In the genomic region with DNA sequence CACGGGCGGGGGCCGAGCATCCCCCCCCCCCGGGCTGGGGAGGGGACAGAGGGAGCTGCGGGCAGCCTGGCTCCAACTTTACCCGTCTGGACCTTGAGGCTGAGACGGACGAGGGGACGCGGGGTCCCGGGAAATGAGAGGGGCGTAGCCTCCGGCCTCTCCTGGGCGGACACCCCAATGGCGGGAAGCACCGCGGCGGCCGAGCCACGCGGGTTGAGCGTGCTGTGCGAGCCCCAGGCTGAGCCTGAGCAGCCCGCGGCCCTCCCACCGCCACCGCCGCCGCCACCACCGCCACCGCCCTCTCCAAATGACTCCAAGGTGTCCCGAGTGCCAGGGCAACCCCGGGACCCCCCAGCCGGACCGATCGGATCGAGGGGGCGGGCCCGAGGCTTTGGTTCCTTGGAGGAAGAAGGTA, we compare ENCODE assay signal across 8 mouse cellular contexts. TPM values are rescaled to one million over a fixed set of nuclear protein-coding genes. Genes with fewer than 3 reads are reported as not detected.
DNase-seq lines count a peak whose midpoint lies in the region; ATAC-seq and TF ChIP-seq lines count a peak whose summit lies in the region.

No protein-coding gene starts in this region.

- TF ChIP-seq CTCF in Patski (IDR thresholded peaks at IDR 0.05): no peak

- peak; percentile 39 for DNase-seq in kidney, adult 9 months
- no peak for DNase-seq in kidney, adult 11 months
- no peak for DNase-seq in Patski (ENCODE audit: low read depth, low spot score)
- no peak for DNase-seq in forebrain, embryonic 10.5 days (ENCODE audit: extremely low spot score, low spot score)
- no peak for DNase-seq in limb, embryonic 14.5 days (ENCODE audit: low spot score)
- no peak for DNase-seq in left cerebral cortex, postnatal 4 days
- DNase-seq in gastrocnemius, postnatal 4 days (ENCODE audit: low spot score in 2 of 2): no peak

- peak; percentile 46 for ATAC-seq in Patski
- ATAC-seq in limb, embryonic 14.5 days (ENCODE audit: low FRiP score, low read depth): peak; percentile 65
- peak; percentile 76 for ATAC-seq in neural tube, embryonic 13.5 days (ENCODE audit: low read depth)

- peak overlapping the region; percentile 84 for H3K9ac ChIP-seq in limb, embryonic 14.5 days (ENCODE audit: low read depth, low read length, severe bottlenecking)
- peak overlapping the region; percentile 93 for H3K9ac ChIP-seq in neural tube, embryonic 13.5 days

- in situ Hi-C loops in Patski (cut with MboI; ENCODE audit: low pct_unique_long_range_greater_than_20kb): no loop called here

- H3K4me2 ChIP-seq in limb, embryonic 14.5 days (replicated peaks; ENCODE audit: low read depth, low read length, severe bottlenecking): peak overlapping the region; percentile 86
- peak overlapping the region; percentile 91 for H3K4me2 ChIP-seq in neural tube, embryonic 13.5 days

- WGBS in forebrain, embryonic 10.5 days: under 1% methylated on average over 38 of the region's 39 CpGs
- 0% methylated on average over 4 of the region's 39 CpGs for WGBS in limb, embryonic 14.5 days
- under 1% methylated on average over 34 of the region's 39 CpGs for WGBS in neural tube, embryonic 13.5 days

- H3K27ac ChIP-seq in forebrain, embryonic 10.5 days: peak overlapping the region; percentile 98
- H3K27ac ChIP-seq in limb, embryonic 14.5 days (replicated peaks; ENCODE audit: low read depth, low read length): peak overlapping the region; percentile 61; the same call in 1 of the 2 replicates
- H3K27ac ChIP-seq in neural tube, embryonic 13.5 days (replicated peaks): peak overlapping the region; percentile 74

- H3K4me3 ChIP-seq in forebrain, embryonic 10.5 days: peak overlapping the region; percentile 97
- H3K4me3 ChIP-seq in limb, embryonic 14.5 days (replicated peaks; ENCODE audit: low read length): peak overlapping the region; percentile 65
- H3K4me3 ChIP-seq in neural tube, embryonic 13.5 days: peak overlapping the region; percentile 80

- no peak for TF ChIP-seq POLR2A in limb, embryonic 14.5 days (IDR thresholded peaks at IDR 0.05; ENCODE audit: borderline replicate concordance, extremely low read depth, insufficient read depth, insufficient read length)

- POLR2A ChIA-PET in Patski (lab: Charles Lee): no interaction called here

- H3K36me3 ChIP-seq in forebrain, embryonic 10.5 days (replicated peaks): peaks cover 10% of the 10 kb centered on the region
- H3K36me3 ChIP-seq in limb, embryonic 14.5 days (ENCODE audit: control insufficient read depth, insufficient read depth, low read length): peaks cover 3% of the 10 kb centered on the region; the same call in 1 of the 2 replicates
- H3K36me3 ChIP-seq in neural tube, embryonic 13.5 days: no peaks in the 10 kb centered on the region

- H3K9me3 ChIP-seq in forebrain, embryonic 10.5 days: no peaks in the 10 kb centered on the region
- no peaks in the 10 kb centered on the region for H3K9me3 ChIP-seq in limb, embryonic 14.5 days (ENCODE audit: control insufficient read depth, low read length)
- H3K9me3 ChIP-seq in neural tube, embryonic 13.5 days: no peaks in the 10 kb centered on the region

- intact Hi-C loops in left cerebral cortex, postnatal 4 days (cut with DNase I): no loop called here

- no peaks in the 10 kb centered on the region for H3K27me3 ChIP-seq in Patski
- no peaks in the 10 kb centered on the region for H3K27me3 ChIP-seq in forebrain, embryonic 10.5 days (ENCODE audit: poor library complexity, severe bottlenecking)
- H3K27me3 ChIP-seq in limb, embryonic 14.5 days (ENCODE audit: control insufficient read depth, insufficient read depth, low read length): no peaks in the 10 kb centered on the region
- no peaks in the 10 kb centered on the region for H3K27me3 ChIP-seq in neural tube, embryonic 13.5 days

- peaks cover 19% of the 10 kb centered on the region for H3K4me1 ChIP-seq in forebrain, embryonic 10.5 days
- H3K4me1 ChIP-seq in limb, embryonic 14.5 days (ENCODE audit: control insufficient read depth, insufficient read depth, low read length): peaks cover 13% of the 10 kb centered on the region
- peaks cover 23% of the 10 kb centered on the region for H3K4me1 ChIP-seq in neural tube, embryonic 13.5 days (replicated peaks)

- CTCF ChIA-PET in Patski (lab: Charles Lee): no interaction called here

RNA-seq across cellular contexts. Expression of a gene that starts 0.4 kb away (rescaled TPM):
- polyA plus RNA-seq in Patski (2021): 48.6 TPM
- polyA plus RNA-seq in forebrain, embryonic 10.5 days (2016; fragmentation: Nextera tagmentation; extraction: Ambion mirVana): 75.1 and 75.8 TPM in 2 replicates
- 45.3 and 48.6 TPM in 2 replicates for polyA plus RNA-seq in limb, embryonic 14.5 days (2012; rRNA removed)
- 43.6 and 46.6 TPM in 2 replicates for polyA plus RNA-seq in limb, embryonic 14.5 days (2014; fragmentation: Nextera tagmentation; extraction: Ambion mirVana)
- polyA plus RNA-seq in neural tube, embryonic 13.5 days (2015; fragmentation: Nextera tagmentation; extraction: Ambion mirVana): 43.7 and 50.4 TPM in 2 replicates
- total RNA-seq in left cerebral cortex, postnatal 4 days (2021): 10 to 100 TPM; 50.7 to 60.8 TPM
- 10 to 100 TPM; 22.6 to 25.6 TPM for total RNA-seq in gastrocnemius, postnatal 4 days (2021)
